Mouse (Mus musculus) lung, postnatal 0 days (tissue): ENCODE results near the gene Nacc2.

ENCODE experiments used
- CTCF ChIP-seq: IDR thresholded peaks from 2 replicates; pipeline ENCODE4 v1.5.1; 2016; ENCODE audit warnings: antibody characterized with exemption, mild to moderate bottlenecking
- EP300 ChIP-seq: IDR thresholded peaks from 2 replicates; pipeline ENCODE4 v1.6.1; 2016; ENCODE audit warnings: antibody characterized with exemption, mild to moderate bottlenecking, control low read depth

GRCm38 (mm10) chr2:26139545-26140206 lies 16.7 kb upstream of the Nacc2 start:
- TF ChIP-seq CTCF (no peak), EP300 (no peak)
